Mouse (Mus musculus) cortical plate, adult 2 months (tissue): ENCODE measurements at regions not wholly inside any gene's neighbourhood (a gene's known extent, or its start where the extent isn't known, plus 50 kb on each side); places are given as distances from the start of the nearest gene placed in this dataset.

Source experiments
- H3K27ac ChIP-seq: fragments of 200-500 bp; 2 replicates; pipeline ENCODE4 v1.5.1; 2012; ENCODE audit warnings: low read length, control low read depth, inconsistent platforms; ENCODE audit not compliant: insufficient read depth
- H3K4me1 ChIP-seq: fragments of 200-500 bp; 2 replicates; pipeline ENCODE4 v1.6.1; 2011; ENCODE audit warnings: low read length; ENCODE audit not compliant: control insufficient read depth, insufficient read depth
- H3K4me3 ChIP-seq: fragments of 200-500 bp; 2 replicates; pipeline ENCODE4 v1.5.1; 2011; ENCODE audit warnings: mild to moderate bottlenecking, low read length, control low read depth; ENCODE audit not compliant: insufficient read depth
- CTCF ChIP-seq: fragments of 200-500 bp; IDR thresholded peaks from 2 replicates; pipeline ENCODE4 v1.5.1; 2011; ENCODE audit warnings: mild to moderate bottlenecking, control low read depth, low read length; ENCODE audit not compliant: insufficient read depth; ENCODE audit errors: extremely low read depth
- POLR2A ChIP-seq: fragments of 200-500 bp; IDR thresholded peaks from 2 replicates; pipeline ENCODE4 v1.6.1; 2011; ENCODE audit warnings: mild to moderate bottlenecking, low read length, control low read depth; ENCODE audit not compliant: insufficient read depth; ENCODE audit errors: extremely low read depth

GRCm38 (mm10) chr3:130923615-130923958, 186.7 kb upstream of the Lef1 start:
- TF ChIP-seq CTCF (no peak), POLR2A (no peak)
- H3K27ac ChIP-seq: no peak overlapping the region
- no peak overlapping the region for H3K4me3 ChIP-seq
- H3K4me1 ChIP-seq: no peaks in the 10 kb centered on the region

- Histone ChIP-seq H3K4me1 (no peaks in the 10 kb centered on the region), H3K4me3 (no peak overlapping the region), H3K27ac (no peak overlapping the region)
- TF ChIP-seq CTCF: no peak
- TF ChIP-seq POLR2A: no peak
These were observed 187.3 kb upstream of the Lef1 start for GRCm38 (mm10) chr3:130922812-130923614.

GRCm38 (mm10) chr3:130921621-130922245, 188.5 kb upstream of the Lef1 start:
- no peak overlapping the region for H3K4me3 ChIP-seq
- H3K27ac ChIP-seq: no peak overlapping the region
- TF ChIP-seq CTCF (no peak), POLR2A (no peak)
- no peaks in the 10 kb centered on the region for H3K4me1 ChIP-seq

GRCm38 (mm10) chr3:130913812-130914211, 183.6 kb upstream of the Rpl34 start:
- TF ChIP-seq CTCF (no peak), POLR2A (no peak)
- H3K4me1 ChIP-seq: no peaks in the 10 kb centered on the region
- no peak overlapping the region for H3K27ac ChIP-seq
- no peak overlapping the region for H3K4me3 ChIP-seq

GRCm38 (mm10) chr3:130905101-130905500, 174.9 kb upstream of the Rpl34 start:
- no peak for TF ChIP-seq POLR2A
- TF ChIP-seq CTCF: no peak
- no peak overlapping the region for H3K27ac ChIP-seq
- no peak overlapping the region for H3K4me3 ChIP-seq
- no peaks in the 10 kb centered on the region for H3K4me1 ChIP-seq

- Histone ChIP-seq H3K27ac (no peak overlapping the region), H3K4me1 (no peaks in the 10 kb centered on the region), H3K4me3 (no peak overlapping the region)
- TF ChIP-seq CTCF (no peak), POLR2A (no peak)
These were observed 173.1 kb upstream of the Rpl34 start for GRCm38 (mm10) chr3:130903329-130903728.

- Histone ChIP-seq H3K4me1 (no peaks in the 10 kb centered on the region), H3K27ac (no peak overlapping the region), H3K4me3 (no peak overlapping the region)
- TF ChIP-seq CTCF (no peak), POLR2A (no peak)
These were observed 172.2 kb upstream of the Rpl34 start for GRCm38 (mm10) chr3:130902376-130902775.

GRCm38 (mm10) chr3:130901343-130901742, 171.1 kb upstream of the Rpl34 start:
- no peaks in the 10 kb centered on the region for H3K4me1 ChIP-seq
- no peak overlapping the region for H3K4me3 ChIP-seq
- no peak for TF ChIP-seq CTCF
- TF ChIP-seq POLR2A: no peak
- no peak overlapping the region for H3K27ac ChIP-seq

- H3K27ac ChIP-seq: no peak overlapping the region
- TF ChIP-seq POLR2A (no peak), CTCF (no peak)
- H3K4me1 ChIP-seq: no peaks in the 10 kb centered on the region
- H3K4me3 ChIP-seq: no peak overlapping the region
These were observed 170.6 kb upstream of the Rpl34 start for GRCm38 (mm10) chr3:130900846-130901245.
